Mouse (Mus musculus) embryo, embryonic 9.5 days (tissue): ENCODE measurements around the gene Sgk2.
"Not testable (repeated sequence)": the region's sequence is repeated elsewhere in the genome, so short reads cannot be mapped to it uniquely, and the experiment has no call there.

Experiments
- DNase-seq: peaks from one replicate; pipeline ENCODE4 v3.0.0-alpha.2; 2017; ENCODE audit errors: extremely low spot score

The Sgk2 gene

DNA sequence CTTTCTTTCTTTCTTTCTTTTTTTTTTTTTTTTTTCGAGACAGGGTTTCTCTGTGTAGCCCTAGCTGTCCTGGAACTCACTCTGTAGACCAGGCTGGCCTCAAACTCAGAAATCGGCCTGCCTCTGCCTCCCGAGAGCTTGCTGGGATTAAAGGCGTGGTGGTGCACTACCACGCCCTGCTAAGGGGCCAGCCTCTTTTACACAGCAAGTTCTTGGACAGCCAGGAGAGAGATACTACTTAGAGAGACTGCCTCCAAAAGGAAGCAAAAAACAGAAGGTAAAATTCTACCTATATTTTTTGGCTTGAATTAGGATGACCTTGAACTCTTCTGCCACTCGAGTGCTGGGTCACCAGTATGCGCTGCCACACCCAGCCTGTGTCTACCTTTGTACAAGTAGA lies 71.9 kb downstream of the Sgk2 start:
- DNase-seq = not testable (repeated sequence)

DNA sequence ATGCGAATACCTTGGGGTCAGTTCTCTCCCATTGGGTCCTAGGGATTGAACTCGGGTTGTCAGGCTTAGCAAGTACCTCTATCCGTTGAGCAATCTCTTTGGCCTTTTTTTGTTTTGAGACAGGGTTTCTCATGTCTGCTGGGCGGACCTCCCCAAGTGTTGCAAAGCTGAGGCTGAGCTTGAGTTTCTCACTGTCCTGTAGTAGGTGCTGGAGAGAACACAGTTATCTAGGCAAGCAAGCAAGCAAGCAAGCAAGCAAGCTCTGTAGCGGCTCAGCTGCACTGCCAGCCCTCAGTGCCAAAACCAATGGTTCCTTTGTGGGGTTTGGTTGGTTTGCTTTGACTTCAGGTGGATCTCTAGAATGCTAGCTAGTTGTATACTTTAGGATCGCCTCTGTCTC lies 73.5 kb downstream of the Sgk2 start:
- no peak for DNase-seq

DNA sequence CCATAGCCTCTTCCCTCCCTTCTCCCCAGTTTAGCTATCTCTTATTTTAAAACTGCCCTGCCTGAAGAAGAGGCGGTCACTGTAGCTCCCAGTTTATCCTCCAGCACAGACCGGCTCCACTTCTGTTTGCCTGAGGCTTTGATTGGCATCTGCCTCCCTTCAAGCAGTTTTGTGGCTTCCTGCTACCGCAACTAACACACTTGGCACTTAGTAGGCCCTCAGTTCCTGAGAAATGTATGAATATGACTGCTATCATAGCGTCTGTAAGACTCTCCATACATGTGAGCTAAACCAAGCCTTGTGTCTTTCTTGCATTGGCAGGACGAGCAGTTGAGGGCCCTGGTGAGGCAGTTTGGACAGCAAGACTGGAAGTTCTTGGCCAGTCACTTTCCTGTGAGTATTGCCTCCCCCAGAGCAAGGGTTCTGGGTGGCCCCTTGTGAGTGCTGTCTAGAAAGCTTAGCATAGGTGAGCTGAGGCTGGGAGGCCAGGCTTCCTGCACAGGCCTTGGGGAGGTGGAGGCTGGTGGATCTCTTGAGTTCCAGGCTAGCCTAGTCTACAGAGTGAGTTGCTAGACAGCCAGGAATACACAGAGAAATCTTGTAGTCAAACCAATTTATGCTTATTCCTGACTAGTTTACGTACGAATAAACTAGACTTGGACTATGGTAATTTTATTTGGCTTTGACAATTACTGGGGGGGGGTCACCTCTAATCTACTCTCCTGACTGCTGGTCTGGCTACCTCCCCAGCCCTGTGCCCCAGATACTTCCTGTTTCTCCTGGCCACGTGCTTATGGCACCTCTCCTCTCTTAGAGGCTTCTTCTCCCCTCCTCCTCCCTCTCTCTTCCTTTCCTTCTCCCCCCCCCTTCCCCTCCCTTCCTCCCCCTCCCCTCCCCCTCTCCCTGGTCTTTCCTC lies 74.3 kb downstream of the Sgk2 start:
- no peak for DNase-seq

DNA sequence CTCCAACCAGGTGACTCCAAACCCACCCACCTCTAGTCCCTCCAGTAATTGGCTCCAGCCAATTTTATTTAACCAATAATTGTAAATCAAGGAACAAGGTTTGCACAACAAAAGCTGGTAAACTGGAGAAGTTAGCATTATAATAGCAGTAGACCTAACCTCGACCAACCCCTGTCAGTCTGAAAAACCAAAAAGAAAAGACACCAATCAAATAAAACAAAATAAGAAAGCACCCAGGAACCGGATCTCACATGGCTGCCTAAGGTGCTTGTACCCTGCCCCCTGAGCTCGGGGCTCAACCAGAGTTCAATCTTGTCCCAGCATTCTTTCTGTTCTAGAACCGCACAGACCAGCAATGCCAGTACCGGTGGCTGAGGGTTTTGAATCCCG lies 75.0 kb downstream of the Sgk2 start:
- no peak for DNase-seq
